Mouse (Mus musculus): ENCODE data around the gene Gdf15. TPM values are rescaled to one million over a fixed set of nuclear protein-coding genes. Genes with fewer than 3 reads are reported as not detected.

Gdf15 gene
- polyA plus RNA-seq, 1 experiment, result not detected

DNA sequence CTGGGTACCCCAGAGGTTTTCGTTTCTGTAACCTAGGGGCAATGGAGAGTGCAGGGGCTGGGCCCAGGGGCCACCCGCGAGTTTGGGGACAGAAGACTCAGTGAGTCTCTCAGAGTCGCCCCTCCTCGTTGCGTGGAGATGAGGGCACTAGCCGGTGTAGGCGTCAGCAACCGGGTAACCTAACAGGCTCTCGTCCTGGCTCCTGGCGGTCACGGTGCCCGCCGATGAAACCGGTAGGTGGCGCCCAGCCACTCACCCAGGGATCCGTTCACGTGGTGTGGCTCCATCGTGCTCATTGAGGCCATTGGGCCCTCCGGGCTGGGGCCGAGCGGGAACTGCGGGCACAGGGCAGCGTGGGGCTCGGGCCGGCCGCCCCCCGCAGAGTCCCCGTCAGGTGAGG, 34.0 kb downstream of the Gdf15 start:
- no peak overlapping the region for H3K4me3 ChIP-seq (replicated peaks)
- no peaks in the 10 kb centered on the region for H3K27me3 ChIP-seq (ENCODE audit: control insufficient read depth)
- TF ChIP-seq GATA1 (IDR thresholded peaks at IDR 0.05; ENCODE audit: low read length) (no peak), TAL1 (IDR thresholded peaks at IDR 0.05; ENCODE audit: low read length) (no peak)
- peaks cover 64% of the 10 kb centered on the region for H3K4me1 ChIP-seq (ENCODE audit: control insufficient read depth)
- peaks cover 11% of the 10 kb centered on the region for H3K9me3 ChIP-seq (ENCODE audit: control insufficient read depth, low read length)
- H3K36me3 ChIP-seq (ENCODE audit: control insufficient read depth), result peaks cover 55% of the 10 kb centered on the region

DNA sequence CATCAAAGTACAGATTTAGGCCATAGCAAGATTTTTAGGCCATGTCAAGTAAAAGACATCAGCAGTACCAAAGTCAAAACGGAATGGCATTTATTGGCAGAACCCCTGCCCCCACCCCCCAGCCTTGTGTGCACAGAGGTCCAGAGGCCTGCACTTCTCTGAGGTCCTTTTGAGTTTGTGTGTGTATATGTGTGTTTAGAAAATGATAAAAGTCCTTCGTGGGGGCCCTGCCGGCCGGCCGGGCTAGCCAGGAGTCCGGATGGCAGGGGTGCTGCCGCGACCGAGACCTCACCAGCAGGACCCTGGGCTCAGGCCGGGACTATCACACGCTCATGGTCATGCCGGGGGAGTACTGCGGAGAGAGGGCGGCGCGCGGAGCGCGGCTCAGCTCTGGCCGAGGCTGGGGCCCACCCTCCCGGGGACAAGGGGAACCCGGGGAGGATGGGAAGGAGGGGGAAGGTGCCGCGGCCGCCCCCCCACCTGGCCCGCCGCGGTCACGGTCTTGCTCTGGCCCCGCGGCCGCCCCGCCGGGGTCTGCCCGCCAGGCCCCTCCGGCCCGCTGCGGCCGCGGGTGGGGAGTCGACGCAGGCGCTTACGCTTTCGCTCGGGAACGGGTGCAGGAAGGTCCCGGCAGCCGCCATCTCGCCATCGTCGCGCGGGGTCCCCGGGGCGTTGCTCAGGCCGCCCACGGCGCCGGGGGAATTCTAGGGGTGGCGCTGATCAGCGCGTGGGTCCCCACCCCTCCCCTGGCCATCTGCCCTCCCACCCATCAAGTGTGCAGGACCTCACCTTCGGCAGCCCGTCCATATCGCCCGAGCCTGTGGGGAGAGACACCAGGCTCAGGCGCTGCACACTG, 34.6 kb downstream of the Gdf15 start:
- peaks cover 70% of the 10 kb centered on the region for H3K4me1 ChIP-seq (ENCODE audit: control insufficient read depth)
- TF ChIP-seq TAL1 (IDR thresholded peaks at IDR 0.05; ENCODE audit: low read length) (no peak), GATA1 (IDR thresholded peaks at IDR 0.05; ENCODE audit: low read length) (no peak)
- H3K4me3 ChIP-seq (replicated peaks), result no peak overlapping the region
- no peaks in the 10 kb centered on the region for H3K27me3 ChIP-seq (ENCODE audit: control insufficient read depth)
- peaks cover 11% of the 10 kb centered on the region for H3K9me3 ChIP-seq (ENCODE audit: control insufficient read depth, low read length)
- peaks cover 58% of the 10 kb centered on the region for H3K36me3 ChIP-seq (ENCODE audit: control insufficient read depth)

DNA sequence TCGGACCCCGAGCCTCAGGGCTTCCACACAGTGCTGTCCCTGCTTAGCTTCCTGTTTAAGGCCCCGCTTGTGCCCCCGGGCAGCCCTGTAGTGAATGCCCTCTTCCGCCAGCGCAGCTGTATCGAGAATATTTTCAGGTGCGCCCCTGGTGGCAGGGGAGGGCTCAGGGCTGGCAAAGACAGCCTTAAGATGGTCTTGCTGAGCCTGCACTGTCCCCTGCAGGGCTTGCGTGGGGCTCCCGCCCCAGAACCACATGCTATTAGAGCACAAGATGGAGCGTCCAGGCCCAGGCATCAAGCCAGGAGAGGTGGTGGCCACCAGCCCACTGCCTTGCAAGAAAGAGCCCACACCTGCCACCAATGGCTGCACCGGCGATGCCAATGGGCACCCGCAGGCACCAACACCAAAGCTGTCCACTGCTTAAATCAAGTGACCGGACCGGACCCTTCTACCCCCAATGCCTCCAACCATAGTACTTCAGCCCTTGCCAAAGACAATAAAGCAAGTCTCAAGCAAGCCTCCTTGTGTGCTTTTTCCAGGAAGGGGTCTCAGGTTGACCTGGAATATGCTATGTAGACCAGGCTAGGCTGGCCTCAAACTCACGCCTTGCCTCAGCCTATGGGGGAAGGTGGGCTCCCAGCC, 35.4 kb downstream of the Gdf15 start:
- Histone ChIP-seq H3K4me3 (replicated peaks) (no peak overlapping the region), H3K9me3 (ENCODE audit: control insufficient read depth, low read length) (peaks cover 11% of the 10 kb centered on the region), H3K4me1 (ENCODE audit: control insufficient read depth) (peaks cover 68% of the 10 kb centered on the region), H3K36me3 (ENCODE audit: control insufficient read depth) (peaks cover 57% of the 10 kb centered on the region), H3K27me3 (ENCODE audit: control insufficient read depth) (no peaks in the 10 kb centered on the region)
- TF ChIP-seq GATA1 (IDR thresholded peaks at IDR 0.05; ENCODE audit: low read length) (no peak), TAL1 (IDR thresholded peaks at IDR 0.05; ENCODE audit: low read length) (no peak)

- Histone ChIP-seq H3K36me3 (ENCODE audit: control insufficient read depth) (peaks cover 62% of the 10 kb centered on the region), H3K4me1 (ENCODE audit: control insufficient read depth) (peaks cover 66% of the 10 kb centered on the region)
- TF ChIP-seq TAL1 (IDR thresholded peaks at IDR 0.05; ENCODE audit: low read length) (no peak), GATA1 (IDR thresholded peaks at IDR 0.05; ENCODE audit: low read length) (no peak)
Observed at GRCm38 (mm10) chr8:70596216-70596615, 36.0 kb downstream of the Gdf15 start.

DNA sequence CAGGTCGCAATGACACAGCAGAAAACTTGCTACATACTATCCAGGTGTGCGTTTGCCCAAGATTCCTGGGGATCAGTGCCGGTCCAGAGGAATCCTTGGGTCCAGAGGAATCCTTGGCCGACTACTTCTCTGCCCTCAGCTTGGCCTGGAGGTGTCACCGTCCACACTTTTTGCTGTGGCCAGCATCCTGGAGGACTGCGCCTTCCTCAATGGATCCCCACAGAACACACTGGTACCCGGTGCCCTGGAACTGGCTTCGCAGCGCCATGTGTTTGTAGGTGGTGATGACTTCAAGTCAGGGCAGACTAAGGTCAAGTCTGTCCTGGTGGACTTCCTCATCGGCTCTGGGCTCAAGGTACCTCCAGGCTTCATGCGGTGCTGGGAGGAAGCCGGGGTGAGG, 36.4 kb downstream of the Gdf15 start:
- TF ChIP-seq TAL1 (IDR thresholded peaks at IDR 0.05; ENCODE audit: low read length) (no peak), GATA1 (IDR thresholded peaks at IDR 0.05; ENCODE audit: low read length) (no peak)
- no peaks in the 10 kb centered on the region for H3K27me3 ChIP-seq (ENCODE audit: control insufficient read depth)
- H3K4me1 ChIP-seq (ENCODE audit: control insufficient read depth), result peaks cover 62% of the 10 kb centered on the region
- H3K36me3 ChIP-seq (ENCODE audit: control insufficient read depth), result peaks cover 65% of the 10 kb centered on the region
- H3K4me3 ChIP-seq (replicated peaks), result no peak overlapping the region
- H3K9me3 ChIP-seq (ENCODE audit: control insufficient read depth, low read length), result peaks cover 11% of the 10 kb centered on the region

More at GRCm38 (mm10) chr8:70596216-70596615, 36.0 kb downstream of the Gdf15 start:
- Histone ChIP-seq H3K27me3 (ENCODE audit: control insufficient read depth) (no peaks in the 10 kb centered on the region), H3K4me3 (replicated peaks) (no peak overlapping the region), H3K9me3 (ENCODE audit: control insufficient read depth, low read length) (peaks cover 11% of the 10 kb centered on the region)

DNA sequence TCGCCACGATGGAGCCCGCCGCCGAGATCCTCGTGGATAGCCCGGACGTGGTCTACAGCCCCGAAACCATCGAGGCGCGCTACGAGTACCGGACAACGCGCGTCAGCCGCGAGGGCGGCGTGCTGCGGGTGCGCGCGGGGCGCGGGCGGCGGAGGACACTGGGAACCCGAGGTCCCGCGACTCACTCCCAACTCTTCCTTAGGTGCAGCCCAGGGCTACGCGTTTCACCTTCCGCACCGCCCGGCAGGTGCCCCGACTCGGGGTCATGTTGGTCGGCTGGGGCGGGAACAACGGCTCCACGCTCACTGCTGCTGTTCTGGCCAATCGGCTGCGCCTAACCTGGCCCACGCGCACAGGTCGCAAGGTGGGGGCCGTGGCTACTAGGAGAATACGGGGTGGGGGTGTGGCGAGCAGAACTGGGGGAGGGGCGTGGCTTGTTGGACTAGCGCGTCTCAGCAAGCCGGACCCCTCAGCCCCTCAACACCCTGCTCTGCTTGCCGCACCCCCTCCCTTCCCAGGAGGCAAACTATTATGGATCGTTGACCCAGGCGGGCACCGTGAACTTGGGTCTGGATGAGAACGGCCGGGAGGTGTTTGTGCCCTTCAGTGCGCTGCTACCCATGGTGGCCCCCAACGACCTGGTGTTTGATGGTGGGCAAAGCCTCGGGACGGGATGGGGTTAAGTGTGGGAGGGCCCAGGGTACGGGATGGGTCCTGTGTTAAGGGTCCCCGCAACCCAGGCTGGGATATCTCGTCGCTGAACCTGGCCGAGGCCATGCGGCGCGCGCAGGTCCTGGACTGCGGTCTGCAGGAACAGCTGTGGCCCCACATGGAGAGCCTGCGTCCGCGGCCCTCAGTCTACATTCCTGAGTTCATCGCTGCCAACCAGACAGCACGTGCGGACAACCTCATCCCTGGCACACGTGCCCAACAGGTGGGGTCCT, 37.4 kb downstream of the Gdf15 start:
- Histone ChIP-seq H3K9me3 (ENCODE audit: control insufficient read depth, low read length) (peaks cover 11% of the 10 kb centered on the region), H3K36me3 (ENCODE audit: control insufficient read depth) (peaks cover 68% of the 10 kb centered on the region), H3K4me1 (ENCODE audit: control insufficient read depth) (peaks cover 56% of the 10 kb centered on the region), H3K4me3 (replicated peaks) (peak overlapping the region; percentile 75), H3K27me3 (ENCODE audit: control insufficient read depth) (no peaks in the 10 kb centered on the region)
- TF ChIP-seq TAL1 (IDR thresholded peaks at IDR 0.05; ENCODE audit: low read length), result no peak
- TF ChIP-seq GATA1 (IDR thresholded peaks at IDR 0.05; ENCODE audit: low read length), result no peak

DNA sequence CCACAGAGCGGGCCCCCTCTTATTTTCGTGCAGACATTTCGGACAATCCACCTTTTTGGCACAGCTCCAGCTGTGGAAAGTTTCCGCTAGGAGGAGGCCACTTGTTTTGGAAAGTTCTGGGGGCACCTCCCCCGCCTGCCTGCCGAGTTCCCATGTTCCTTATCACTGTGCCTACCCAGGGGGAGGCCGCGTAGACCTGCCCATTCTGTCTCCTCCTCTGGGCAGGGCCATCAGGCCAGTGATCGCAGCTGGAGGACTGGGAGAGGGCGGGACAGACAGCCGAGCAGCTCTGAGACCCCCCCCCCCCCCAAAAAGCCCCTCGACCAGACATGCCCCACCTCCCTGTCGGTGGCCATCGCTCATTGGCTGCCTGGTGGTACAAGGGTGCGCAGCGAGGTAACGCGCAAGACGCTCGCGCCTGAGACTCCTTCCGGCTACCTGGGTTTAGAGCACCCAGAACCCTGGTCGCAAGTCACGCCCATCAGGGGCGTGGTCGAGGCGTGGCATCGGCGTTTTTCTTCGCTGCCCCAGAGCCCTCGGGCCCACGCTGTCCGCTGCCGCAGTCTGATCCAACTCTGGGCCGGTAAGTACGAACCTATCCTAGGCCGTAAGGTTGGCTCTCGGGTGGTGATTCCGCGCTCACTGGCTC, 38.2 kb downstream of the Gdf15 start, which contains the start of gene Isyna1:
Gene Isyna1, plus strand, starts transcription at position 413 of the 649 bp plus-strand sequence.
- TF ChIP-seq TAL1 (IDR thresholded peaks at IDR 0.05; ENCODE audit: low read length) (no peak), GATA1 (IDR thresholded peaks at IDR 0.05; ENCODE audit: low read length) (no peak)
- Histone ChIP-seq H3K36me3 (ENCODE audit: control insufficient read depth) (peaks cover 67% of the 10 kb centered on the region), H3K9me3 (ENCODE audit: control insufficient read depth, low read length) (peaks cover 11% of the 10 kb centered on the region), H3K27me3 (ENCODE audit: control insufficient read depth) (no peaks in the 10 kb centered on the region), H3K4me1 (ENCODE audit: control insufficient read depth) (peaks cover 53% of the 10 kb centered on the region), H3K4me3 (replicated peaks) (peak within 1 kb of the TSS; percentile 75)

DNA sequence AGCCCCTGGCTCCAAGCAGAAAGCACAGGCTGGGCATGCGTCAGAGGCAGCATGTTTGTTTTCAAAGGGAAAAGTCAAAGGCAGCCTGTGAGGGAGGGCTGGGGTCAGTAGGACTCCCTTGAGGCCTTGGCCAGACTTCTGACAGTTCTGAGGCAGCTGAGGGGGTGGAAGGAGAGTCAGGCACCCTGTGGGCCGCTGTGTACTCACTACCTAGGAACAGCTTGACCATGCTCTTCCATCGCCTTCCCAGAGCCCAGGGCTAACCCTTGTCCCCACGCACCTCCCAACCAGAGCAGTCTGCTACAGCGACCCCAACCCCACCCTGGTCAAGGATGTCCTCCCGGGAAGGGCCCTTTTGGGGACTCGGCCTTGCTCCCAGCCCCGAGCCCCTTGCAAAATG, 39.1 kb downstream of the Gdf15 start:
- Histone ChIP-seq H3K4me3 (replicated peaks) (peak overlapping the region; percentile 75), H3K27me3 (ENCODE audit: control insufficient read depth) (no peaks in the 10 kb centered on the region), H3K9me3 (ENCODE audit: control insufficient read depth, low read length) (peaks cover 5% of the 10 kb centered on the region), H3K4me1 (ENCODE audit: control insufficient read depth) (peaks cover 45% of the 10 kb centered on the region), H3K36me3 (ENCODE audit: control insufficient read depth) (peaks cover 64% of the 10 kb centered on the region)
- TF ChIP-seq GATA1 (IDR thresholded peaks at IDR 0.05; ENCODE audit: low read length) (no peak), TAL1 (IDR thresholded peaks at IDR 0.05; ENCODE audit: low read length) (no peak)
